Mouse (Mus musculus): Measurements from ENCODE around the gene Pzp.

DNA sequence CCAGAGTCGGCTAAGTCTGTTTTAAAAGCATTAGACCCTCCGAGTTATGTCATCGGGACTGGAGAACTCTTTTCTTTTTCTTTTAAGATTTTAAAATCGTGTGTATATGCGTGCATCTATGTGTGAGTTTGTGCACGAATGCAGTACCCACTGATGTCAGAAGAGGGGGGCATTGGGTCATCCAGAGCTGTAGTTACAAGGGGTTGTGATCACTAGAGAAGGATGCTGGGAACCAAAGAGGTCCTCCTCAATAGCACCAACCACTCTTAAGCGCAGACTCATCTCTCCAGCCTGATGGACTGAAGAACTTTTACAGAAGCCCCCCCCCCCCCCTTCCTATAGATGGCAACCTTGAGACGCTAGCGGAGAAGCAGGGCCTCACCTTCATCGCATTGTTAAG, 36.4 kb downstream of the Pzp start:
- TF ChIP-seq ZC3H11A (IDR thresholded peaks at IDR 0.05; ENCODE audit: borderline replicate concordance, low read depth, low read length) (no peak), HCFC1 (IDR thresholded peaks at IDR 0.05; ENCODE audit: borderline replicate concordance, insufficient read depth, low read length) (no peak)

All from ES-E14 (cell line).